ENCODE assay signal across 12 mouse cellular contexts in genomic region chr10:12853196-12853620, GRCm38 (mm10). TPM values are rescaled to one million over a fixed set of nuclear protein-coding genes. Genes with fewer than 3 reads are reported as not detected.
DNase-seq lines count a peak whose midpoint lies in the region; ATAC-seq and TF ChIP-seq lines count a peak whose summit lies in the region.
"Had no signal": no experiment of that assay in that cellular context is flagged by ENCODE, and none has a peak within 500 bp of the region (broad histone marks: within the 10 kb centered on the region; RNA-seq: fewer than 3 reads in every experiment).

No protein-coding gene starts in this region.

- TF ChIP-seq CTCF in liver, adult 2 months (IDR thresholded peaks at IDR 0.05; ENCODE audit: low read depth, low read length), result no peak
- TF ChIP-seq CTCF in lung, adult 2 months (IDR thresholded peaks at IDR 0.05; ENCODE audit: insufficient read depth, low read length), result no peak

- peak overlapping the region; percentile 76 for H3K27ac ChIP-seq in liver, adult 2 months (replicated peaks; ENCODE audit: insufficient read depth, low read depth, low read length)
- H3K27ac ChIP-seq in liver, embryonic 12.5 days, result no peak overlapping the region
- H3K27ac ChIP-seq: lung, embryonic 15.5 days had no signal

- H3K4me3 ChIP-seq in liver, adult 2 months (ENCODE audit: insufficient read depth, low read depth, low read length), result no peak overlapping the region
- no peak overlapping the region for H3K4me3 ChIP-seq in liver, embryonic 12.5 days
- no peak overlapping the region for H3K4me3 ChIP-seq in lung, adult 2 months (replicated peaks; ENCODE audit: extremely low read depth, low read depth, low read length)
- H3K4me3 ChIP-seq: lung, embryonic 15.5 days; megakaryocyte, embryonic 14.5 days had no signal

- H3K9me3 ChIP-seq in liver, embryonic 12.5 days (replicated peaks), result no peaks in the 10 kb centered on the region
- H3K9me3 ChIP-seq: lung, embryonic 15.5 days; megakaryocyte, embryonic 14.5 days had no signal

- intact Hi-C loops in heart, postnatal 10 days (cut with DNase I), result no loop called here

- no peak overlapping the region for H3K4me2 ChIP-seq in liver, embryonic 12.5 days
- H3K4me2 ChIP-seq: lung, embryonic 15.5 days had no signal

- WGBS in liver, adult 2 months, result 39% methylated on average over 7 of the region's 7 CpGs
- 59% methylated on average over 7 of the region's 7 CpGs for WGBS in liver, embryonic 12.5 days (ENCODE audit: insufficient replicate concordance)
- 57% methylated on average over 7 of the region's 7 CpGs for WGBS in lung, adult 2 months

- peaks cover 23% of the 10 kb centered on the region for H3K4me1 ChIP-seq in liver, adult 2 months (ENCODE audit: control insufficient read depth, insufficient read depth, low read length)
- H3K4me1 ChIP-seq in liver, embryonic 12.5 days, result peaks cover 6% of the 10 kb centered on the region; the same call in 1 of the 2 replicates
- H3K4me1 ChIP-seq in lung, adult 2 months (ENCODE audit: control insufficient read depth, insufficient read depth, low read length), result peaks cover 9% of the 10 kb centered on the region

- no peak for TF ChIP-seq POLR2A in liver, adult 2 months (IDR thresholded peaks at IDR 0.05; ENCODE audit: extremely low read depth, insufficient read depth, low read length)
- no peak for TF ChIP-seq POLR2A in lung, adult 2 months (IDR thresholded peaks at IDR 0.05; ENCODE audit: borderline replicate concordance, extremely low read depth, low read depth, low read length)

- peak; percentile 21 to 29 for DNase-seq in heart, adult 9 months (ENCODE audit: low spot score in 2 of 2)
- no peak for DNase-seq in heart, postnatal 10 days
- DNase-seq in liver, adult 2 months (ENCODE audit: extremely low read depth, low read depth, low spot score), result no peak
- peak; percentile 19 for DNase-seq in kidney, postnatal 14 days
- no peak for DNase-seq in lung, adult 2 months
- DNase-seq in layer of hippocampus, postnatal 25 days (ENCODE audit: extremely low spot score in 1 of 2, low spot score in 1 of 2), result no peak
- DNase-seq: right cerebral cortex, postnatal 14 days; thymus, postnatal 14 days had no signal

- H3K36me3 ChIP-seq in liver, adult 2 months (ENCODE audit: control insufficient read depth, insufficient read depth, low read length), result no peaks in the 10 kb centered on the region
- no peaks in the 10 kb centered on the region for H3K36me3 ChIP-seq in liver, embryonic 12.5 days
- H3K36me3 ChIP-seq: lung, embryonic 15.5 days had no signal

- no peak overlapping the region for H3K9ac ChIP-seq in liver, adult 2 months (ENCODE audit: low read depth, low read length)
- no peak overlapping the region for H3K9ac ChIP-seq in liver, embryonic 12.5 days
- H3K9ac ChIP-seq: lung, embryonic 15.5 days had no signal

- H3K27me3 ChIP-seq in liver, adult 2 months (ENCODE audit: control insufficient read depth, insufficient read depth, low read length), result no peaks in the 10 kb centered on the region
- no peaks in the 10 kb centered on the region for H3K27me3 ChIP-seq in liver, embryonic 12.5 days (replicated peaks)
- H3K27me3 ChIP-seq: lung, embryonic 15.5 days; megakaryocyte, embryonic 14.5 days had no signal

- no peak for ATAC-seq in liver, embryonic 12.5 days
- ATAC-seq: CD4-positive, CD25-positive, alpha-beta regulatory T cell, adult 4 months had no signal

- H3K79me2 ChIP-seq in liver, adult 2 months (ENCODE audit: control insufficient read depth, insufficient read depth, low read length), result peaks cover 14% of the 10 kb centered on the region; the same call in 1 of the 2 replicates

RNA-seq across cellular contexts. Expression of gene Utrn, which starts 16.0 kb away (rescaled TPM):
- total RNA-seq in heart, postnatal 10 days (2021), result 10 to 100 TPM; 77.6 to 80.3 TPM
- 25.7 and 27.9 TPM in 2 replicates for total RNA-seq in liver, adult 2 months (2014; rRNA removed)
- polyA plus RNA-seq in liver, adult 2 months (2012; rRNA removed), result 5.4 and 5.9 TPM in 2 replicates
- 14.9 and 15.3 TPM in 2 replicates for polyA plus RNA-seq in liver, embryonic 12.5 days (2016; fragmentation: Nextera tagmentation; extraction: Ambion mirVana)
- 47.7 and 59.1 TPM in 2 replicates for polyA plus RNA-seq in lung, adult 2 months (2012; rRNA removed)
- total RNA-seq in layer of hippocampus, postnatal 25 days (2021), result 10 to 100 TPM; 38.3 to 42.6 TPM

Comparison
In these comparisons a context has a peak if more than half of its experiments do, and no peak if none do; other contexts are left out.
1. DNase-seq: peak in heart, adult 9 months (2 of 2) and kidney, postnatal 14 days (single experiment); none in heart, postnatal 10 days (0 of 2), liver, adult 2 months (single experiment), lung, adult 2 months (single experiment) and layer of hippocampus, postnatal 25 days (0 of 2).